Mouse (Mus musculus) ES-E14 (cell line): ENCODE results near the gene Fut1.

Experiments
- CHD2 ChIP-seq: IDR thresholded peaks from 2 replicates; pipeline ENCODE4 v1.6.1; 2014; ENCODE audit warnings: mild to moderate bottlenecking, low read depth, low read length, inconsistent platforms
- HCFC1 ChIP-seq: IDR thresholded peaks from 2 replicates; pipeline ENCODE4 v1.6.1; 2012; ENCODE audit warnings: low read length, inconsistent platforms, borderline replicate concordance; ENCODE audit not compliant: insufficient read depth
- MAFK ChIP-seq: IDR thresholded peaks from 2 replicates; pipeline ENCODE4 v1.6.1; 2014; ENCODE audit warnings: mild to moderate bottlenecking, low read depth, low read length, inconsistent platforms; ENCODE audit not compliant: insufficient read depth
- ZC3H11A ChIP-seq: IDR thresholded peaks from 2 replicates; pipeline ENCODE4 v1.6.1; 2012; ENCODE audit warnings: low read depth, mild to moderate bottlenecking, inconsistent platforms, low read length, borderline replicate concordance
- ZNF384 ChIP-seq: IDR thresholded peaks from 2 replicates; pipeline ENCODE4 v1.6.1; 2012; ENCODE audit warnings: low read depth, low read length, inconsistent platforms

- TF ChIP-seq ZNF384 (no peak), MAFK (no peak), HCFC1 (peak; percentile 98), ZC3H11A (peak; percentile 83), CHD2 (no peak)
These were observed 27.9 kb upstream of the Fut1 start for GRCm38 (mm10) chr7:45589173-45589572.
